Mouse (Mus musculus) heart, adult 2 months (tissue): ENCODE results near the gene Mpped2.

ENCODE experiments used
- CTCF ChIP-seq: fragments of 200-600 bp; IDR thresholded peaks from 2 replicates; pipeline ENCODE4 v1.8.1; 2022; ENCODE audit warnings: antibody characterized with exemption, mild to moderate bottlenecking, moderate library complexity
- POLR2A ChIP-seq: fragments of 200-500 bp; IDR thresholded peaks from 2 replicates; pipeline ENCODE4 v1.6.1; 2011; ENCODE audit warnings: mild to moderate bottlenecking, low read depth, low read length, control low read depth; ENCODE audit not compliant: insufficient read depth

GRCm38 (mm10) chr2:106774251-106775196 lies 81.5 kb downstream of the Mpped2 start:
- TF ChIP-seq CTCF (no peak), POLR2A (no peak)
